In the genomic region with DNA sequence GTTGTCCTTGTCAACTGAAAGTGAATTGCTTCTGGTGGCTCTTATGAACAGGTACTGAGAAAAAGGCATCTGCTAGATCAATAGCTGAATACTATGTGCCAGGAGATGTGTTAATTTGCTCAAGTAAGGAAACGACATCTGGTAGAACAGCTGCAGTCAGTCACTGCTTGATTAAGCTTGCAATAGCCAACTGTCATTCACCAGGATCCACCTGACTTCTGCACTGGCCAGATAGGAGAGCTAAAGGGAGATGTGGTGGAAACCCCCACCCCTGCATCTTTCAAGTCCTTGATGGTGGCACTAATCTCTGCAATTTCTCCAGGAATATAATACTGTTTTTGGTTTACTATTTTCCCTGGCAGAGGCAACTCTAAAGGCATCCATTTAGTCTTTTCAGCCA, we compare ENCODE assay signal across 25 mouse cellular contexts. TPM values are rescaled to one million over a fixed set of nuclear protein-coding genes. Genes with fewer than 3 reads are reported as not detected.
DNase-seq lines count a peak whose midpoint lies in the region; ATAC-seq and TF ChIP-seq lines count a peak whose summit lies in the region.
"Had no signal": no experiment of that assay in that cellular context is flagged by ENCODE, and none has a peak within 500 bp of the region (broad histone marks: within the 10 kb centered on the region; RNA-seq: fewer than 3 reads in every experiment).

No protein-coding gene starts in this region.

- H3K27ac ChIP-seq in liver, embryonic 11.5 days (ENCODE audit: low read depth, low read length) = no peak overlapping the region
- H3K27ac ChIP-seq in liver, postnatal 0 days (ENCODE audit: low read depth) = no peak overlapping the region
- H3K27ac ChIP-seq: forebrain, embryonic 12.5 days; hindbrain, embryonic 12.5 days; limb, embryonic 12.5 days; midbrain, embryonic 15.5 days had no signal

- no peak overlapping the region for H3K4me3 ChIP-seq in liver, embryonic 11.5 days (ENCODE audit: low read depth, low read length)
- H3K4me3 ChIP-seq in liver, postnatal 0 days (ENCODE audit: low read depth, low read length) = no peak overlapping the region
- H3K4me3 ChIP-seq: forebrain, embryonic 12.5 days; heart, embryonic 12.5 days; hindbrain, embryonic 12.5 days; limb, embryonic 12.5 days; megakaryocyte, embryonic 14.5 days; midbrain, embryonic 15.5 days; myocyte had no signal

- H3K27me3 ChIP-seq in liver, embryonic 11.5 days (replicated peaks; ENCODE audit: control insufficient read depth, insufficient read depth, low read length) = no peaks in the 10 kb centered on the region; the same call in 1 of the 2 replicates
- no peaks in the 10 kb centered on the region for H3K27me3 ChIP-seq in liver, postnatal 0 days (ENCODE audit: insufficient read depth, low read length)
- H3K27me3 ChIP-seq: forebrain, embryonic 12.5 days; heart, embryonic 12.5 days; hindbrain, embryonic 12.5 days; limb, embryonic 12.5 days; midbrain, embryonic 15.5 days had no signal

- no peak overlapping the region for H3K9ac ChIP-seq in liver, embryonic 11.5 days (ENCODE audit: low read depth, low read length)
- H3K9ac ChIP-seq in liver, postnatal 0 days (replicated peaks) = no peak overlapping the region
- H3K9ac ChIP-seq: forebrain, embryonic 12.5 days; heart, embryonic 12.5 days; hindbrain, embryonic 12.5 days; limb, embryonic 12.5 days; midbrain, embryonic 15.5 days had no signal

- H3K36me3 ChIP-seq in liver, embryonic 11.5 days (ENCODE audit: control insufficient read depth, insufficient read depth, low read length) = no peaks in the 10 kb centered on the region
- H3K36me3 ChIP-seq in liver, postnatal 0 days (replicated peaks; ENCODE audit: insufficient read depth, low read length) = no peaks in the 10 kb centered on the region
- H3K36me3 ChIP-seq: forebrain, embryonic 12.5 days; heart, embryonic 12.5 days; hindbrain, embryonic 12.5 days; limb, embryonic 12.5 days; midbrain, embryonic 15.5 days had no signal

- no peak overlapping the region for H3K4me2 ChIP-seq in liver, embryonic 11.5 days
- no peak overlapping the region for H3K4me2 ChIP-seq in liver, postnatal 0 days (ENCODE audit: low read depth, low read length)
- H3K4me2 ChIP-seq: forebrain, embryonic 12.5 days; heart, embryonic 12.5 days; hindbrain, embryonic 12.5 days; limb, embryonic 12.5 days; midbrain, embryonic 15.5 days had no signal

- WGBS in liver, embryonic 11.5 days = 31% methylated on average over 1 of the region's 1 CpGs
- WGBS in liver, postnatal 0 days (ENCODE audit: insufficient replicate concordance) = 28% methylated on average over 1 of the region's 1 CpGs

- TF ChIP-seq EP300 in liver, postnatal 0 days (IDR thresholded peaks at IDR 0.05; ENCODE audit: low read depth) = peak; percentile 96

- H3K9me3 ChIP-seq in liver, embryonic 11.5 days (ENCODE audit: control insufficient read depth, low read length) = no peaks in the 10 kb centered on the region
- H3K9me3 ChIP-seq in liver, postnatal 0 days (ENCODE audit: low read length) = no peaks in the 10 kb centered on the region
- H3K9me3 ChIP-seq: forebrain, embryonic 12.5 days; heart, embryonic 12.5 days; hindbrain, embryonic 12.5 days; limb, embryonic 12.5 days; megakaryocyte, embryonic 14.5 days; midbrain, embryonic 15.5 days had no signal

- peak; percentile 85 for ATAC-seq in liver, embryonic 11.5 days (replicated peaks; ENCODE audit: low FRiP score)
- peak; percentile 73 for ATAC-seq in liver, postnatal 0 days
- ATAC-seq: midbrain, embryonic 15.5 days had no signal

- H3K4me1 ChIP-seq in liver, embryonic 11.5 days (replicated peaks; ENCODE audit: control insufficient read depth, insufficient read depth, low read length) = peaks cover 4% of the 10 kb centered on the region; the same call in 1 of the 2 replicates
- H3K4me1 ChIP-seq in liver, postnatal 0 days (ENCODE audit: insufficient read depth) = no peaks in the 10 kb centered on the region
- H3K4me1 ChIP-seq: forebrain, embryonic 12.5 days; heart, embryonic 12.5 days; hindbrain, embryonic 12.5 days; limb, embryonic 12.5 days; midbrain, embryonic 15.5 days had no signal

- DNase-seq in A20 (ENCODE audit: low read depth, low spot score) = peak; percentile 35
- peak; percentile 63 for DNase-seq in c-Kit-positive CD71-positive TER-119-negative erythroid progenitor cells, embryonic 14.5 days (ENCODE audit: low read depth)
- DNase-seq in liver, embryonic 11.5 days (ENCODE audit: low spot score) = no peak
- DNase-seq in liver, postnatal 0 days = no peak
- no peak for DNase-seq in thymus, postnatal 25 days
- no peak for DNase-seq in heart, postnatal 4 days
- DNase-seq in ovary, postnatal 14 days (ENCODE audit: low spot score) = no peak
- DNase-seq: adrenal gland, postnatal 10 days; cerebellum, adult 11 months; cerebellum, adult 9-11 months; heart, postnatal 10 days; kidney, adult 11 months; kidney, postnatal 4 days; lung, adult 2 months; lung, postnatal 14 days; right cerebral cortex, adult 18-20 months; right cerebral cortex, postnatal 4 days; thymus, adult 18-20 months had no signal

- TF ChIP-seq CTCF in liver, postnatal 0 days (IDR thresholded peaks at IDR 0.05; ENCODE audit: low read depth) = no peak

RNA-seq across cellular contexts. Expression of a gene that starts 19.7 kb away (rescaled TPM):
- polyA plus RNA-seq in liver, embryonic 11.5 days (2014; fragmentation: Nextera tagmentation; extraction: Ambion mirVana) = 342 and 349 TPM in 2 replicates
- polyA plus RNA-seq in liver, postnatal 0 days (2015; fragmentation: Nextera tagmentation; extraction: Ambion mirVana) = 172 and 174 TPM in 2 replicates
- 100 to 1,000 TPM; 297 to 299 TPM for total RNA-seq in heart, postnatal 4 days (2021)

RNA-seq across cellular contexts. Expression of a gene that starts 26.4 kb away (rescaled TPM):
- 68.2 and 82.0 TPM in 2 replicates for polyA plus RNA-seq in liver, embryonic 11.5 days (2014; fragmentation: Nextera tagmentation; extraction: Ambion mirVana)
- polyA plus RNA-seq in liver, postnatal 0 days (2015; fragmentation: Nextera tagmentation; extraction: Ambion mirVana) = 129 and 135 TPM in 2 replicates
- 10 to 100 TPM; 47.4 to 48.9 TPM for total RNA-seq in heart, postnatal 4 days (2021)

RNA-seq across cellular contexts. Expression of a gene that starts 47.4 kb away (rescaled TPM):
- 4.5 and 4.9 TPM in 2 replicates for polyA plus RNA-seq in liver, embryonic 11.5 days (2014; fragmentation: Nextera tagmentation; extraction: Ambion mirVana)
- 1.1 and 1.2 TPM in 2 replicates for polyA plus RNA-seq in liver, postnatal 0 days (2015; fragmentation: Nextera tagmentation; extraction: Ambion mirVana)
- total RNA-seq in heart, postnatal 4 days (2021) = 10 to 100 TPM in 1 of 2 experiments, 1 to 10 TPM in 1; 9.3 to 11.9 TPM

Comparison
In these comparisons a context has a peak if more than half of its experiments do, and no peak if none do; other contexts are left out.
1. DNase-seq: peak in A20 (single experiment) and c-Kit-positive CD71-positive TER-119-negative erythroid progenitor cells, embryonic 14.5 days (single experiment); none in liver, embryonic 11.5 days (single experiment), liver, postnatal 0 days (single experiment), thymus, postnatal 25 days (single experiment), heart, postnatal 4 days (single experiment) and ovary, postnatal 14 days (single experiment).